In the genomic region with DNA sequence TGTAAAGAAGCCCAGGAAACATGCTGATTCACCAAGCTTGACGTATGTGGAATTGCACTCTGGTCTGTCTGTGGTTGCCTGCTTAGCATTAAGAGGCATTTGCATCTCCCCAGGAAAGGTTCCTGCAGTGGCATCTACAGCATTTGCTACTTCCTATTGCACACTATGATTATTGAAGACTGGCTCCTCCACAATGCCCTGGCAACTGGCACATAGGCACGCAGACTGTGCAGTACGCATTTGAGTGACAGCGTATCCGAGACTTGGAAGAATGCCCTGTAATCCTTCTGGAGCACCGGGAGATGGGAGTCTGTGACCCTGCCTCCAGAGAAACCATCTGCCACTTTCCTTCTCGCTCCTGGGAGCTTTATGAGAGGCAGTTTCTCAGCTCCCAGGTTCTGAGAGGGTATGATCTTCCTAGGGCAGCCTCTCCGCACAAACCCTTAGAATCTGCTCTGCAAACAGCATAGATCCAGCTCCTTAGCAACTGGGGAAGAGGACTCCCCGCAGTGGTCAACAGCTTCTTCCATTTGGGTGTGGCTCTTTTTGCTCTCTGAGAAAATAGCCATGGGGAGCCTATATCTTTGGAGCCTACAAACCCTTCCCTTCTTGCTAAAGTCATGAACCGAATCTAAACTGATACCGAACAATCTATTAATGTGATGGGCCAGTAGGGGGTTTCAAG, we compare ENCODE assay signal across 12 mouse cellular contexts. TPM values are rescaled to one million over a fixed set of nuclear protein-coding genes. Genes with fewer than 3 reads are reported as not detected.
A peak's percentile ranks its signal among the peaks of the same experiment; 100 is the strongest.
DNase-seq lines count a peak whose midpoint lies in the region; ATAC-seq and TF ChIP-seq lines count a peak whose summit lies in the region.
"Had no signal": no experiment of that assay in that cellular context is flagged by ENCODE, and none has a peak within 500 bp of the region (broad histone marks: within the 10 kb centered on the region; RNA-seq: fewer than 3 reads in every experiment).

No protein-coding gene starts in this region.

- no peak overlapping the region for H3K4me3 ChIP-seq in hindbrain, embryonic 14.5 days (replicated peaks; ENCODE audit: low read length)
- H3K4me3 ChIP-seq in hindbrain, embryonic 12.5 days, result no peak overlapping the region

- no peaks in the 10 kb centered on the region for H3K9me3 ChIP-seq in hindbrain, embryonic 14.5 days (ENCODE audit: control insufficient read depth, low read length)
- H3K9me3 ChIP-seq in hindbrain, embryonic 12.5 days (replicated peaks), result no peaks in the 10 kb centered on the region; the same call in 1 of the 2 replicates

- H3K4me1 ChIP-seq in hindbrain, embryonic 14.5 days (replicated peaks; ENCODE audit: control insufficient read depth, insufficient read depth, low read length), result no peaks in the 10 kb centered on the region
- H3K4me1 ChIP-seq in hindbrain, embryonic 12.5 days, result 0 out of 2 replicates have a peak, but pooled peaks cover 4% of the 10 kb centered on the region

- ATAC-seq in hindbrain, embryonic 14.5 days (ENCODE audit: low FRiP score), result peak; percentile 59; the same call in 1 of the 2 replicates
- ATAC-seq in hindbrain, embryonic 12.5 days (ENCODE audit: low FRiP score), result no peak
- no peak for ATAC-seq in erythroblast, adult 5-6 weeks (replicated peaks; ENCODE audit: low FRiP score, poor library complexity, severe bottlenecking)

- H3K9ac ChIP-seq in hindbrain, embryonic 14.5 days, result no peak overlapping the region
- H3K9ac ChIP-seq in hindbrain, embryonic 12.5 days, result no peak overlapping the region

- TF ChIP-seq POLR2A in brain, embryonic 14.5 days (IDR thresholded peaks at IDR 0.05; ENCODE audit: borderline replicate concordance, extremely low read depth, insufficient read depth, insufficient read length, poor library complexity, severe bottlenecking), result no peak

- TF ChIP-seq CTCF in brain, embryonic 14.5 days (IDR thresholded peaks at IDR 0.05; ENCODE audit: borderline replicate concordance, extremely low read depth, insufficient read depth, insufficient read length), result no peak

- H3K4me2 ChIP-seq in hindbrain, embryonic 14.5 days (replicated peaks), result no peak overlapping the region
- no peak overlapping the region for H3K4me2 ChIP-seq in hindbrain, embryonic 12.5 days (replicated peaks)
- H3K4me2 ChIP-seq: heart, embryonic 11.5 days had no signal

- H3K27me3 ChIP-seq in hindbrain, embryonic 14.5 days (ENCODE audit: control insufficient read depth, insufficient read depth, low read length), result no peaks in the 10 kb centered on the region
- no peaks in the 10 kb centered on the region for H3K27me3 ChIP-seq in hindbrain, embryonic 12.5 days

- peak overlapping the region; percentile 26; the same call in 1 of the 2 replicates for H3K27ac ChIP-seq in hindbrain, embryonic 14.5 days
- no peak overlapping the region for H3K27ac ChIP-seq in hindbrain, embryonic 12.5 days

- peak; percentile 58 for DNase-seq in hindbrain, embryonic 14.5 days (ENCODE audit: low spot score)
- DNase-seq in brain, embryonic 14.5 days (ENCODE audit: low read depth), result peak; percentile 95
- DNase-seq in cerebellum, postnatal 36 days, result peak; percentile 57 to 71
- peak; percentile 37 to 70 for DNase-seq in layer of hippocampus, postnatal 14 days (ENCODE audit: low spot score in 2 of 2)
- no peak for DNase-seq in adrenal gland, postnatal 10 days
- DNase-seq in adrenal gland, adult 18-20 months (ENCODE audit: low spot score in 2 of 2), result no peak
- DNase-seq: kidney, adult 9 months; lung, adult 2 months; thymus, adult 2 months had no signal

- H3K36me3 ChIP-seq in hindbrain, embryonic 14.5 days (replicated peaks; ENCODE audit: control insufficient read depth, insufficient read depth), result no peaks in the 10 kb centered on the region
- H3K36me3 ChIP-seq in hindbrain, embryonic 12.5 days, result no peaks in the 10 kb centered on the region

- 62% methylated on average over 11 of the region's 11 CpGs for WGBS in hindbrain, embryonic 14.5 days
- WGBS in hindbrain, embryonic 12.5 days, result 76% methylated on average over 11 of the region's 11 CpGs

RNA-seq across cellular contexts. Expression of a gene that starts 22.8 kb away (rescaled TPM):
- polyA plus RNA-seq in hindbrain, embryonic 14.5 days (2014; fragmentation: Nextera tagmentation; extraction: Ambion mirVana), result 57.0 and 63.1 TPM in 2 replicates
- polyA plus RNA-seq in hindbrain, embryonic 12.5 days (2016; fragmentation: Nextera tagmentation; extraction: Ambion mirVana), result 29.0 and 30.1 TPM in 2 replicates
- 81.6 and 91.6 TPM in 2 replicates for polyA plus RNA-seq in brain, embryonic 14.5 days (2012; rRNA removed)
- total RNA-seq in layer of hippocampus, postnatal 14 days (2021), result 10 to 100 TPM; 63.8 to 64.1 TPM
- 1 to 10 TPM; 4.2 to 6.3 TPM for total RNA-seq in adrenal gland, postnatal 10 days (2021)
- total RNA-seq in adrenal gland, adult 18-20 months (2021), result 1 to 10 TPM; 5.1 to 5.7 TPM
- 0.58 and 0.63 TPM in 2 replicates for total RNA-seq in erythroblast, adult 5-6 weeks (2015; ENCODE audit: low replicate concordance)
- 0.60 and 1.3 TPM in 2 replicates for total RNA-seq in erythroblast, adult 5-6 weeks (2017; ENCODE audit: low replicate concordance)

RNA-seq across cellular contexts. Expression of a gene that starts 37.0 kb away (rescaled TPM):
- 10.6 and 11.2 TPM in 2 replicates for polyA plus RNA-seq in hindbrain, embryonic 14.5 days (2014; fragmentation: Nextera tagmentation; extraction: Ambion mirVana)
- polyA plus RNA-seq in hindbrain, embryonic 12.5 days (2016; fragmentation: Nextera tagmentation; extraction: Ambion mirVana), result 10.0 and 12.0 TPM in 2 replicates
- 23.3 and 30.8 TPM in 2 replicates for polyA plus RNA-seq in brain, embryonic 14.5 days (2012; rRNA removed)
- total RNA-seq in layer of hippocampus, postnatal 14 days (2021), result 10 to 100 TPM; 13.7 to 16.1 TPM
- total RNA-seq in adrenal gland, postnatal 10 days (2021), result 10 to 100 TPM; 20.0 to 21.5 TPM
- 1 to 10 TPM; 5.6 to 8.2 TPM for total RNA-seq in adrenal gland, adult 18-20 months (2021)
- 7.1 and 10.6 TPM in 2 replicates for total RNA-seq in erythroblast, adult 5-6 weeks (2015; ENCODE audit: low replicate concordance)
- 2.2 and 2.6 TPM in 2 replicates for total RNA-seq in erythroblast, adult 5-6 weeks (2017; ENCODE audit: low replicate concordance)

Comparison
In these comparisons a context has a peak if more than half of its experiments do, and no peak if none do; other contexts are left out.
1. DNase-seq: peak in hindbrain, embryonic 14.5 days (single experiment), brain, embryonic 14.5 days (single experiment), cerebellum, postnatal 36 days (2 of 2) and layer of hippocampus, postnatal 14 days (2 of 2); none in adrenal gland, postnatal 10 days (single experiment) and adrenal gland, adult 18-20 months (0 of 2).
2. RNA of a gene that starts 22.8 kb away (total RNA-seq): 63.8 to 64.1 TPM in layer of hippocampus, postnatal 14 days; 4.2 to 6.3 TPM in adrenal gland, postnatal 10 days, 5.1 to 5.7 TPM in adrenal gland, adult 18-20 months and 0.58 to 1.3 TPM in erythroblast, adult 5-6 weeks; every median in the first group is over 4 times any median in the second.